In the genomic region with DNA sequence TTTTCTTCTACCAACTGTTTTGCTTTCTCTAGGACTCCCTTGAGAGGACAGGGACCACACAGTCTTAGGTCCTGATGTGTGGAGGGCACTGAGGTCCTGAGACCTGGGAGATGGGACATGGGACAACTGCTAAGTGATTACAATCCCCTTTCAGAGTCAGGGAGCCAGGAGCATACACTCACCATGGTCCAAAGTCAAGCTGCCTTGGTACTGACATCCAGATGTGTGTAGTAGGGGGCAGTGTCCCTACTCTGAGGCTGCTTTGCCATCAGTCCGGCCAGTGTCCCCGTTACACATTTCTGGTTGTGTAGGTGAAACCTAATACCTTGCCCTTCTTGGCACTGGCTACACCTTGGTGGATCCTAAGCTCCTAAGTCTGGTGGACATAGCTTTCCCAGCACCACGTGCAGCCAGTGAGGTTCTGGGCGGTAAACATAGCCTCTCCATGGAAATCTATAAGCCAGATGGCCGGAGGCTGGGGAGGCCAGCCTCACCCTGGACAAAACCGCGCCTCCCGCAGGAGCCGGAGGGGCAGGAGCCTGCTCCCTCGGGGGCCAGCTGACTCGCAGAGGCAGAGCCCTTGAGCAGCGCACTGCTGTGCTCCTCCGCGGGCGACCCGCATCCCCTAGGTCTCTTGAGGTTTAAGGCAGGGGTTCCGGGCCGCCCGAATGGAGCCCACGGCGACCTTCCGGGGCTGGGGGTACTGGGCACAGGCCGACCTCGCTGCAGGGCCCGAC, we compare ENCODE assay signal across 8 mouse cellular contexts. TPM values are rescaled to one million over a fixed set of nuclear protein-coding genes. Genes with fewer than 3 reads are reported as not detected.
DNase-seq lines count a peak whose midpoint lies in the region; ATAC-seq lines count a peak whose summit lies in the region.

No protein-coding gene starts in this region.

- peak overlapping the region; percentile 97 for H3K4me3 ChIP-seq in forebrain, embryonic 10.5 days
- peak overlapping the region; percentile 79 for H3K4me3 ChIP-seq in hindbrain, embryonic 10.5 days
- peak overlapping the region; percentile 91 for H3K4me3 ChIP-seq in liver, embryonic 15.5 days (replicated peaks)

- peak overlapping the region; percentile 96 for H3K27ac ChIP-seq in forebrain, embryonic 10.5 days
- H3K27ac ChIP-seq in hindbrain, embryonic 10.5 days, result peak overlapping the region; percentile 95
- H3K27ac ChIP-seq in liver, embryonic 15.5 days (replicated peaks), result peak overlapping the region; percentile 67

- H3K27me3 ChIP-seq in forebrain, embryonic 10.5 days (ENCODE audit: poor library complexity, severe bottlenecking), result no peaks in the 10 kb centered on the region
- H3K27me3 ChIP-seq in hindbrain, embryonic 10.5 days (ENCODE audit: insufficient read depth, poor library complexity, severe bottlenecking), result no peaks in the 10 kb centered on the region
- no peaks in the 10 kb centered on the region for H3K27me3 ChIP-seq in liver, embryonic 15.5 days

- WGBS in forebrain, embryonic 10.5 days, result under 1% methylated on average over 25 of the region's 25 CpGs
- WGBS in hindbrain, embryonic 10.5 days, result 1% methylated on average over 25 of the region's 25 CpGs
- under 1% methylated on average over 25 of the region's 25 CpGs for WGBS in liver, embryonic 15.5 days (ENCODE audit: insufficient replicate concordance)

- H3K9me3 ChIP-seq in forebrain, embryonic 10.5 days, result no peaks in the 10 kb centered on the region
- no peaks in the 10 kb centered on the region for H3K9me3 ChIP-seq in hindbrain, embryonic 10.5 days
- no peaks in the 10 kb centered on the region for H3K9me3 ChIP-seq in liver, embryonic 15.5 days (replicated peaks)

- H3K4me1 ChIP-seq in forebrain, embryonic 10.5 days, result peaks cover 28% of the 10 kb centered on the region
- peaks cover 39% of the 10 kb centered on the region for H3K4me1 ChIP-seq in hindbrain, embryonic 10.5 days (replicated peaks)
- peaks cover 27% of the 10 kb centered on the region for H3K4me1 ChIP-seq in liver, embryonic 15.5 days (replicated peaks)

- H3K4me2 ChIP-seq in liver, embryonic 15.5 days, result peak overlapping the region; percentile 99

- intact Hi-C loops in left cerebral cortex, postnatal 10 days (cut with DNase I), result loop anchor here (5.0 kb wide), 1 partner anchor 74 kb away; no protein-coding TSS in a partner anchor

- peaks cover 47% of the 10 kb centered on the region for H3K36me3 ChIP-seq in forebrain, embryonic 10.5 days (replicated peaks)
- H3K36me3 ChIP-seq in hindbrain, embryonic 10.5 days, result peaks cover 38% of the 10 kb centered on the region
- H3K36me3 ChIP-seq in liver, embryonic 15.5 days (replicated peaks), result peaks cover 12% of the 10 kb centered on the region; the same call in 1 of the 2 replicates

- ATAC-seq in liver, embryonic 15.5 days (ENCODE audit: insufficient read depth), result peak; percentile 40

- DNase-seq in right cerebral cortex, postnatal 4 days, result peak; percentile 38
- DNase-seq in right cerebral cortex, postnatal 36 days (ENCODE audit: low spot score in 2 of 2), result no peak
- DNase-seq in adrenal gland, postnatal 36 days, result peak; percentile 50 to 63
- peak; percentile 37 for DNase-seq in forebrain, embryonic 10.5 days (ENCODE audit: extremely low spot score, low spot score)
- no peak for DNase-seq in hindbrain, embryonic 10.5 days (ENCODE audit: low spot score)
- peak; percentile 52 for DNase-seq in retina, embryonic 14.5 days (ENCODE audit: low spot score)
- no peak for DNase-seq in left cerebral cortex, postnatal 10 days (ENCODE audit: extremely low spot score in 1 of 2, low spot score in 2 of 2)

- peak overlapping the region; percentile 94 for H3K9ac ChIP-seq in liver, embryonic 15.5 days

RNA-seq across cellular contexts. Expression of a gene that starts 0.6 kb away (rescaled TPM):
- total RNA-seq in adrenal gland, postnatal 36 days (2021), result 100 to 1,000 TPM in 1 of 2 experiments, 10 to 100 TPM in 1; 35.5 to 207 TPM
- 41.4 and 42.5 TPM in 2 replicates for polyA plus RNA-seq in forebrain, embryonic 10.5 days (2016; fragmentation: Nextera tagmentation; extraction: Ambion mirVana)
- polyA plus RNA-seq in hindbrain, embryonic 10.5 days (2016; fragmentation: Nextera tagmentation; extraction: Ambion mirVana), result 39.6 and 45.4 TPM in 2 replicates
- polyA plus RNA-seq in liver, embryonic 15.5 days (2015; fragmentation: Nextera tagmentation; extraction: Ambion mirVana), result 4.2 and 4.6 TPM in 2 replicates
- total RNA-seq in left cerebral cortex, postnatal 10 days (2021), result 10 to 100 TPM; 37.1 to 38.2 TPM

RNA-seq across cellular contexts. Expression of a gene that starts 12.5 kb away (rescaled TPM):
- total RNA-seq in adrenal gland, postnatal 36 days (2021), result 10 to 100 TPM; 11.5 to 12.7 TPM
- polyA plus RNA-seq in forebrain, embryonic 10.5 days (2016; fragmentation: Nextera tagmentation; extraction: Ambion mirVana), result 17.7 and 20.6 TPM in 2 replicates
- 21.4 and 25.3 TPM in 2 replicates for polyA plus RNA-seq in hindbrain, embryonic 10.5 days (2016; fragmentation: Nextera tagmentation; extraction: Ambion mirVana)
- polyA plus RNA-seq in liver, embryonic 15.5 days (2015; fragmentation: Nextera tagmentation; extraction: Ambion mirVana), result 6.0 and 7.6 TPM in 2 replicates
- 10 to 100 TPM; 17.5 to 21.4 TPM for total RNA-seq in left cerebral cortex, postnatal 10 days (2021)

RNA-seq across cellular contexts. Expression of a gene that starts 12.7 kb away (rescaled TPM):
- total RNA-seq in adrenal gland, postnatal 36 days (2021), result 10 to 100 TPM; 59.9 to 69.4 TPM
- 87.4 and 97.7 TPM in 2 replicates for polyA plus RNA-seq in forebrain, embryonic 10.5 days (2016; fragmentation: Nextera tagmentation; extraction: Ambion mirVana)
- polyA plus RNA-seq in hindbrain, embryonic 10.5 days (2016; fragmentation: Nextera tagmentation; extraction: Ambion mirVana), result 86.4 and 92.2 TPM in 2 replicates
- polyA plus RNA-seq in liver, embryonic 15.5 days (2015; fragmentation: Nextera tagmentation; extraction: Ambion mirVana), result 38.9 and 42.8 TPM in 2 replicates
- 10 to 100 TPM; 28.6 to 32.9 TPM for total RNA-seq in left cerebral cortex, postnatal 10 days (2021)

RNA-seq across cellular contexts. Expression of a gene that starts 39.1 kb away (rescaled TPM):
- total RNA-seq in adrenal gland, postnatal 36 days (2021), result 10 to 100 TPM in 1 of 2 experiments, 1 to 10 TPM in 1; 9.2 to 13.2 TPM
- 1.5 and 1.8 TPM in 2 replicates for polyA plus RNA-seq in forebrain, embryonic 10.5 days (2016; fragmentation: Nextera tagmentation; extraction: Ambion mirVana)
- polyA plus RNA-seq in hindbrain, embryonic 10.5 days (2016; fragmentation: Nextera tagmentation; extraction: Ambion mirVana), result 1.6 and 3.2 TPM in 2 replicates
- 0.59 and 0.68 TPM in 2 replicates for polyA plus RNA-seq in liver, embryonic 15.5 days (2015; fragmentation: Nextera tagmentation; extraction: Ambion mirVana)
- total RNA-seq in left cerebral cortex, postnatal 10 days (2021), result 100 to 1,000 TPM; 136 to 153 TPM

Comparison
In these comparisons a context has a peak if more than half of its experiments do, and no peak if none do; other contexts are left out.
1. DNase-seq: peak in right cerebral cortex, postnatal 4 days (single experiment), adrenal gland, postnatal 36 days (2 of 2), forebrain, embryonic 10.5 days (single experiment) and retina, embryonic 14.5 days (single experiment); none in right cerebral cortex, postnatal 36 days (0 of 2), hindbrain, embryonic 10.5 days (single experiment) and left cerebral cortex, postnatal 10 days (0 of 2).
2. Peak in every context shown above with its lines, with median percentiles within 50 percentile points of each other: H3K27ac ChIP-seq and H3K4me3 ChIP-seq.